Mouse (Mus musculus) kidney, embryonic 15.5 days (tissue): ENCODE data around the gene Draxin. TPM values are rescaled to one million over a fixed set of nuclear protein-coding genes. Genes with fewer than 3 reads are reported as not detected.

Source experiments
- ATAC-seq: fragments of 200-750 bp; cut with Nextera tagmentation; replicated peaks from 2 replicates; pipeline ENCODE4 v1.8.0; 2017; ENCODE audit warnings: moderate TSS enrichment; ENCODE audit not compliant: low FRiP score
- H3K27ac ChIP-seq: fragments of 300-500 bp; sonication (generic); 2 replicates; pipeline ENCODE4 v1.5.1; 2015; ENCODE audit warnings: mild to moderate bottlenecking, inconsistent platforms
- H3K27me3 ChIP-seq: fragments of 300-500 bp; sonication (generic); 2 replicates; pipeline ENCODE4 v1.6.1; 2015; ENCODE audit warnings: inconsistent platforms
- H3K36me3 ChIP-seq: fragments of 300-500 bp; sonication (generic); 2 replicates; pipeline ENCODE4 v1.6.1; 2015; ENCODE audit warnings: inconsistent platforms
- H3K4me1 ChIP-seq: fragments of 300-500 bp; sonication (generic); 2 replicates; pipeline ENCODE4 v1.6.1; 2015; ENCODE audit warnings: inconsistent platforms
- H3K4me2 ChIP-seq: fragments of 300-500 bp; sonication (generic); 2 replicates; pipeline ENCODE4 v1.6.1; 2015; ENCODE audit warnings: moderate library complexity, mild to moderate bottlenecking, inconsistent platforms
- H3K4me3 ChIP-seq: fragments of 300-500 bp; sonication (generic); replicated peaks from 2 replicates; pipeline ENCODE4 v1.5.1; 2015; ENCODE audit warnings: mild to moderate bottlenecking, inconsistent platforms
- H3K9ac ChIP-seq: fragments of 300-500 bp; sonication (generic); 2 replicates; pipeline ENCODE4 v1.6.1; 2015; ENCODE audit warnings: mild to moderate bottlenecking, inconsistent platforms
- H3K9me3 ChIP-seq: fragments of 300-500 bp; sonication (generic); replicated peaks from 2 replicates; pipeline ENCODE4 v1.6.1; 2016; ENCODE audit warnings: inconsistent platforms
- WGBS: fragments of 180-500 bp; shearing (Covaris S2); methylation state at CpG from one replicate; pipeline ENCODE4 v1.1.7; 2015; ENCODE audit warnings: mixed read lengths; 5-methylcytosine and 5-hydroxymethylcytosine counted together
- polyA plus RNA-seq: library from polyadenylated mRNA; unstranded; fragments of >200 nt; fragmentation: Nextera tagmentation; extraction: Ambion mirVana; gene quantifications from 2 replicates; pipeline ENCODE4 v1.2.1, GENCODE M21; 2015

The Draxin gene
- polyA plus RNA-seq, 1 experiment from 2014 or later = 0.62 TPM

DNA sequence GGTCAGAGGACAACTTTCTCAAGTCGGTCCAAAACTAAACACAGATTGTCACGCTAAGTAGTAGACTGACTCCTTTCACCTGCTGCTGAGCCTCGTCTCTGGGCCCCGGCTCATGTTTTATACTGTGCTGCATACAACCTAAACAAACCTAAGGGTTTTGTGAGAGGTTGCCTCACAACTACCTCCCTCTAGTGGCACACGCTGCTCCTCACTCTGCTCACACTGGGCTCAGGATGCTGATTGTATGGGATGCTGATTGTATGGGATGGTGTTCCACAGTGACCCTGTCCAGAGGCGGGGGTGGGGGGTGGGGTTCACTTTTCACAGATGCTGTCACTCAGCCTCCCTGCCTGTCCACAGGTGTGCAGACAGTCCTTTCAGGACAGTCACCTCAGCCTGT is 51.3 kb downstream of the Draxin start:
- H3K27me3 ChIP-seq = no peaks in the 10 kb centered on the region
- no peaks in the 10 kb centered on the region for H3K9me3 ChIP-seq
- H3K4me1 ChIP-seq = peaks cover 25% of the 10 kb centered on the region
- no peak overlapping the region for H3K4me3 ChIP-seq
- no peak overlapping the region for H3K4me2 ChIP-seq
- H3K9ac ChIP-seq = no peak overlapping the region
- H3K27ac ChIP-seq = no peak overlapping the region
- H3K36me3 ChIP-seq = peaks cover 26% of the 10 kb centered on the region
- no peak for ATAC-seq
- 67% methylated on average over 6 of the region's 6 CpGs for WGBS

DNA sequence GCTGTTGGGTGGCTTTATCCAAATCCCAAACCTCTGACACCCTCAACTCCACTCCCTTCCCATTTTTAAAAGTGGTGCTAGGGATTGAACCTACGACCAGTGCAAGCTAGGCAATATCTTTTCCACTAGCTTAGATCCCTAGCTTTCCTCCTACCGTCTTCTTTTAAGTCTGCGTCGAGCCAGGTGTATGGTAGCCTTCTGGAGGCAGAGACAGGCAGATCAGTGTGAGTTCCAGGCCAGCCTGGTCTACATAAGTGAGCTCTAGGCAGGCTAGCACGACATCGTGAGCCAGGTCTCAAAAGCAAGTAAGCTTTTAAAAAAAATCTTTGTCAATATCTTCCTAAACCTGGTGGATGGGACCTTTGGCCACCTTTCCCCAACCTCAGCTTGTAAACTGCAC is 54.6 kb downstream of the Draxin start:
- no peak overlapping the region for H3K27ac ChIP-seq
- no peak overlapping the region for H3K4me2 ChIP-seq
- 88% methylated on average over 6 of the region's 6 CpGs for WGBS
- H3K27me3 ChIP-seq = no peaks in the 10 kb centered on the region
- H3K36me3 ChIP-seq = peaks cover 15% of the 10 kb centered on the region
- H3K4me3 ChIP-seq = no peak overlapping the region
- H3K4me1 ChIP-seq = peaks cover 10% of the 10 kb centered on the region; the same call in 1 of the 2 replicates
- no peaks in the 10 kb centered on the region for H3K9me3 ChIP-seq
- H3K9ac ChIP-seq = no peak overlapping the region
- no peak for ATAC-seq

DNA sequence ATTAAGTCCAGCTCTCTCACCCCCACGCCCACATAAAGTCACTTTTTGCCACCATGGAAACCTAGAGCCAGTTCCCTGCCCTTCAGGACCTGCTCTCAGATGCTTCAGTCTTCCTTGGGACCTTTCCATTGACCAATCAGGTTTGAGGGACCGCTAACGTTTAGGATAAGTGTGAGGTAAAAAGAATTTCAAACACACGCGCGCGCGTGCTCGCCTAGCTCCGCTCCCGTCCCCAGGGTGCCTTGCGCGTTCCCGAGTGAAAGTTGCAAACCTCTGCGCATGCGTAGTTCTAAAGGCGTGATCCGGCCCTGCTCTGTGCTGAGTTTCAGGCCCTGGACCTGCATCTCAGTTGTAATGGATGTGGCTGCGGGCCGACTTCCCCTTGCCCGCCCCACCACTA is 55.2 kb downstream of the Draxin start:
- ATAC-seq = 0 out of 2 replicates have a peak, but pooled peaks have one; percentile 31
- Histone ChIP-seq H3K9me3 (no peaks in the 10 kb centered on the region), H3K4me3 (peak overlapping the region; percentile 38), H3K4me2 (peak overlapping the region; percentile 61), H3K27ac (peak overlapping the region; percentile 9; the same call in 1 of the 2 replicates), H3K27me3 (no peaks in the 10 kb centered on the region), H3K9ac (no peak overlapping the region; the same call in 1 of the 2 replicates), H3K4me1 (peaks cover 15% of the 10 kb centered on the region; the same call in 1 of the 2 replicates), H3K36me3 (peaks cover 9% of the 10 kb centered on the region)
- 39% methylated on average over 21 of the region's 21 CpGs for WGBS

DNA sequence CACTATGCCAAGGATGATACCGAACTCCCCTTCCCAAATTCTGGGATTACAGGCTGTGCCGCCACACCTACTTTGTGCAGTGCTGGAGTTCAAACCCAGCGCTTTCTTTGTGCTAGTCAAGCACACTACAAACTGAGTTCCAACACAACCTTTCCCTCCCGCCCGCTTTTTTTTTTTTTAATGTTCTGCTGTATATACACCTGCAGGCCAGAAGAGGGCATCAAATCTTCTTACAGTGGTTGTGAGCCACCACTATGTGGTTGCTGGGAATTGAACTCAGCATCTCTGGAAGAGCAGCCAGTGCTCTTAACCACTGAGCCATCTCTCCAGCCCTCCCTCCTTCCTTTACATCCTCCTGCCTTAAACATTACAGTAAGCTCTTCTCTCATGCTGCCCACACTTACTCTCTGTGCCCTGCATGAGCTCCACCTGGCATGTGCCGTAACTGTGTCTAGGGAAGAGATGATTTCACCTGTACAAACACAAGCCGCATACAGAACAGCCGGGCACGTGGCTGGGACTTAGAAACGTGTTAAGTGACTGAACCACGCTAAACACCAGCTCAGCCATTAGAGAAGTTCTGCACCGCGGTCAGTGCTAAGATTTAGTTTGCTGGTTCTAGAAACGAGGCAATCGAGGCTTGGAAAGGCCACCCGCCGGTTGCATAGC is 55.8 kb downstream of the Draxin start:
- no peak for ATAC-seq
- no peak overlapping the region for H3K9ac ChIP-seq
- 49% methylated on average over 17 of the region's 17 CpGs for WGBS
- no peaks in the 10 kb centered on the region for H3K27me3 ChIP-seq
- H3K9me3 ChIP-seq = no peaks in the 10 kb centered on the region
- H3K27ac ChIP-seq = peak overlapping the region; percentile 9; the same call in 1 of the 2 replicates
- H3K4me2 ChIP-seq = peak overlapping the region; percentile 61
- peaks cover 3% of the 10 kb centered on the region for H3K36me3 ChIP-seq
- H3K4me3 ChIP-seq = peak overlapping the region; percentile 38
- peaks cover 15% of the 10 kb centered on the region; the same call in 1 of the 2 replicates for H3K4me1 ChIP-seq

DNA sequence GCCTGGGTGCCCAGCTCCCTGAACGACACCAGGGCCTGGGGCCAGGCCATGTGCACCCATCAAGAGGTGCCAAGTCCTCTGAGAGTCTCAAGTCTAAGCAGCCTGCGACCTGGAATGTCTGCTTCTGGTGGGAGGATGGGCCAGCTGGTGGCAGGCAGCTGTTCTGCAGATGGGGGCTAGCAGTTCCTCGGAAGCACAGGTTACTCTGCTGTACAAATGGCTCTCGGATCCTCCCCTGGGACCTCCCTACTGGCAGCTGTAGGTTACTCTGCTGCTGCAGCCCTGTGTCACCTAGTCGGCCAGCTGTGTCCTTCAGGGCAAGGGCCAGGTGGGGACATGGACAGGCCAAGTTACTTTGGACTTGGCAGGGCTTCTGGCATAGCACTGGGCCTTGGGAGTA is 59.0 kb downstream of the Draxin start:
- Histone ChIP-seq H3K36me3 (no peaks in the 10 kb centered on the region), H3K9ac (no peak overlapping the region), H3K9me3 (no peaks in the 10 kb centered on the region), H3K4me2 (no peak overlapping the region), H3K27ac (no peak overlapping the region), H3K4me3 (no peak overlapping the region), H3K4me1 (peaks cover 25% of the 10 kb centered on the region), H3K27me3 (no peaks in the 10 kb centered on the region)
- ATAC-seq = no peak
- 37% methylated on average over 5 of the region's 5 CpGs for WGBS

DNA sequence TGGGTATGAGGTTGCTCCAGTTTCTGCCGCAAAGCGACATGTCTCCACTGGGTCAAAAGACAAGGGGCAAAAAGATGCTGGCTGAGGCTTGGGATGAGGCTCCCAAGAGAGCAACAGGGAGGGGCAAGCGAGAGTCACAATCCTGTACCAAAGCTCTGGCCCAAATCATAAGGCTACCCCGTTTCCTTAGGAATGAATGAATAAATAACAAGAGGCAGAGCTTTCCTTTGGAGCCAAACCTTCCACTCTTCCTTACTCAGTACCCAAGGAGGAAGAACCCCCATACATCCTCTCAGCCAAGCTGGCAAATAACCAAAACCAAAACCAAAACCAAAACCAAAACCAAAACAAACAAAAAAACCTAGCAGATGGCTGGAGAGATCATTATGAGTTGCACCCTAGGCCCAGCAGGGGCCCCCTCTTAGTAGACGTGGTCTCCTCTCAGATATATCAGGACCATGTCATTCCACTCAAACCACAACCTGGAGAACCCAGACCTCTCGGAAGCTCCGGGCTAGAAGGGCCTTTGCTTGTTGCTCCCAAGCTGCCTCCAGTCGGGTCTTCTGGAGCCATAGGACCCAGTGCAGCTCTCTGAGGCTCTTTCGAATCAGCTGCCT is 60.8 kb downstream of the Draxin start:
- ATAC-seq = no peak
- no peaks in the 10 kb centered on the region for H3K36me3 ChIP-seq
- no peaks in the 10 kb centered on the region for H3K27me3 ChIP-seq
- no peaks in the 10 kb centered on the region for H3K9me3 ChIP-seq
- no peak overlapping the region for H3K4me3 ChIP-seq
- WGBS = 86% methylated on average over 9 of the region's 9 CpGs
- peaks cover 33% of the 10 kb centered on the region for H3K4me1 ChIP-seq
- no peak overlapping the region for H3K4me2 ChIP-seq
- H3K27ac ChIP-seq = no peak overlapping the region
- no peak overlapping the region for H3K9ac ChIP-seq

DNA sequence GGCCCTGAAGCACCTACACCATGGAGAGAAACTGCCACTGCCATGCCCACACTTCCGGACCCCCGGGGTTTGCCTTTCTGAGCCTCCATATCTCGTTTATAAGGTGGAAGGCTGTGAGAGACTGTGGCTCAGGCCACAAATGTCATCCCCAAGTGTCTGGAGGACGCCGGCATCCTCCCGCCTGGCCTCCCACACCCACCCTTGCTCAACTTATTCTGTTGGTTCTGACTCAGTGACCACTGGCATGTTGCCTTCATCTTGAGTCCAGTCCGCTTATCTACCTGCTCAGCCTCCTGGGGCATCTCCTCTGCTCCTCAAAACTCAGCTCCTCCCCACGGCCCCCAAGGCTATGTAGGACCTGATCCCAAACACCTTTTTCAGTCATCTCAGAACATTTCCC is 63.2 kb downstream of the Draxin start:
- no peak overlapping the region for H3K4me3 ChIP-seq
- H3K4me1 ChIP-seq = peaks cover 33% of the 10 kb centered on the region
- H3K27ac ChIP-seq = no peak overlapping the region
- H3K9me3 ChIP-seq = no peaks in the 10 kb centered on the region
- H3K36me3 ChIP-seq = no peaks in the 10 kb centered on the region
- no peaks in the 10 kb centered on the region for H3K27me3 ChIP-seq
- WGBS = 77% methylated on average over 8 of the region's 8 CpGs
- ATAC-seq = no peak
- H3K9ac ChIP-seq = no peak overlapping the region
- H3K4me2 ChIP-seq = no peak overlapping the region

DNA sequence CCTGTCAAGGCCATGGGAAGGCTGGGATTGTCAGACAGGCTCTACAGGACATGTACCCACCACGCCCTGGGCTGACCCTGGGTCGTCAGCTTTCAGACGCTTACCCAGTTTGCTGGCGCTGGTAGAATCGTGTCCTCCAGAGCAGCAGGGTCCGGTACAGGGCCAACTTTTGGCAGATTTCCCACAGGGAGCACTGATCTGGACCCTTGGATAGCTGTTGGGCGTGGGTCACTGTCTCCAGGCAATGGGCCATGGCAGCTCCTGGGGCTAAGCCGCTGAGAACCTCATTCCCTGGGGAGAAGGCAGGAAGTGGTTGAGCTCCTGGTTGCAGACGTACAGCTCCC is 64.1 kb downstream of the Draxin start:
- peak; percentile 59 for ATAC-seq
- 36% methylated on average over 9 of the region's 9 CpGs for WGBS

DNA sequence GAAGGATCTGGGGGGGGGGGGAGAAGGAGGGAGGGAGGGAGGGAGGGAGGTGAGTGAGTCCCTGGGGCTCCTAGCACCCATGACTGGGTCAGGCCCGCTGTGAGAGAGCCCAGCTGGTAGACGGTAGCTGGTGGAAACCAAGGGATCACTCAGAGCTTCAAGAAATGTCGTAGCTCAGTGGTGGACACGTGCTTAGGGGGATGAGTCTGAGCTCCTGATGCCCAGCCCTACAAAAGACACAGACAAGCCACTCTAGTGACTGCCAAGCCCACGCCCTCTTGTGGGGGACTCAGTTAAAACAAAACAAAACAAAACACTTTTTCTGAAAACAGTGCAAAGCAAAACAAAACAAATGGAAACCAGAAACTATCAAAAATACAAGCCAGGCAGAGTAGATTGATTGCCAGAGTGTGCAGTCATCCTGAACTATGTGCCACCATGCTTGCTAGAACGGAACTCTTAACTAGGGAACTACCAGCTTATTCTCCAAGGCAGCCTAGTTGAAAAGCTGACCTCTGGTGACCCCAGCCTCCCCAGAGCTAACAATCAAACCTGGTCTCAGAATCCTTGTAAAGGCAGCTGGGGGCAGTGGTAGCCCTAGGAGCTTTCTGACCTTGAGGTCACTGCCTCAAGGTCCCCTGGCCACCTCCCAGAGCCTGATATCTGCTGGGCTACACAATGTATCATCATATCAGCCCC is 64.6 kb downstream of the Draxin start:
- Histone ChIP-seq H3K36me3 (no peaks in the 10 kb centered on the region), H3K9me3 (no peaks in the 10 kb centered on the region), H3K27ac (0 out of 2 replicates have a peak overlapping the region, but pooled peaks have one; percentile 19), H3K4me3 (no peak overlapping the region), H3K4me1 (peaks cover 28% of the 10 kb centered on the region), H3K4me2 (0 out of 2 replicates have a peak overlapping the region, but pooled peaks have one; percentile 5), H3K27me3 (no peaks in the 10 kb centered on the region), H3K9ac (no peak overlapping the region)
- ATAC-seq = peak; percentile 47
- 31% methylated on average over 6 of the region's 6 CpGs for WGBS

More for the DNA sequence above, 64.1 kb downstream of the Draxin start:
- H3K9me3 ChIP-seq = no peaks in the 10 kb centered on the region
- 0 out of 2 replicates have a peak overlapping the region, but pooled peaks have one; percentile 19 for H3K27ac ChIP-seq
- no peaks in the 10 kb centered on the region for H3K27me3 ChIP-seq
- no peak overlapping the region for H3K4me3 ChIP-seq
- peaks cover 28% of the 10 kb centered on the region for H3K4me1 ChIP-seq
- 0 out of 2 replicates have a peak overlapping the region, but pooled peaks have one; percentile 5 for H3K4me2 ChIP-seq
- H3K9ac ChIP-seq = no peak overlapping the region
- no peaks in the 10 kb centered on the region for H3K36me3 ChIP-seq

DNA sequence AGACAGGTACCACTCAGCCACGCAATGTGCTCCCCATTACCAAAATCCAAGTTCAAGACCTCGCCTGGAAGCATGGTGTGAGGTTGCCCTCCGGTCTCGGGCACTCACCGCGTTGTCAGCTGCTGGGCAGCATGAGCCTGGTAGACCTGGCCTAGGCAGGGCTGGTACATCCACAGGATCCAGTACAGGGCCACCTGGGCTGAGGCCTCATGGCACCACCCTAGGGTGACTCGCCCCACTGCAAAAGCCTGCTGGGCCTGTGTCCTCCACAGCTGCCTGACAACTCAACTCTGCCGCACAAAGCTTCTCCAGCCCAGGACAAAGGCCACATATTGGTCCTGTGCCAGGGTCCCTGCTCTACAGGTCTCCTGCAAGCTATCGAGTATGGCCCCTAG is 69.4 kb downstream of the Draxin start:
- H3K4me1 ChIP-seq = peaks cover 18% of the 10 kb centered on the region
- H3K27ac ChIP-seq = no peak overlapping the region
- peaks cover 29% of the 10 kb centered on the region for H3K36me3 ChIP-seq
- no peaks in the 10 kb centered on the region for H3K27me3 ChIP-seq
- H3K4me3 ChIP-seq = no peak overlapping the region
- no peak for ATAC-seq
- WGBS = 84% methylated on average over 9 of the region's 9 CpGs
- no peak overlapping the region for H3K4me2 ChIP-seq
- H3K9ac ChIP-seq = no peak overlapping the region
- H3K9me3 ChIP-seq = no peaks in the 10 kb centered on the region

DNA sequence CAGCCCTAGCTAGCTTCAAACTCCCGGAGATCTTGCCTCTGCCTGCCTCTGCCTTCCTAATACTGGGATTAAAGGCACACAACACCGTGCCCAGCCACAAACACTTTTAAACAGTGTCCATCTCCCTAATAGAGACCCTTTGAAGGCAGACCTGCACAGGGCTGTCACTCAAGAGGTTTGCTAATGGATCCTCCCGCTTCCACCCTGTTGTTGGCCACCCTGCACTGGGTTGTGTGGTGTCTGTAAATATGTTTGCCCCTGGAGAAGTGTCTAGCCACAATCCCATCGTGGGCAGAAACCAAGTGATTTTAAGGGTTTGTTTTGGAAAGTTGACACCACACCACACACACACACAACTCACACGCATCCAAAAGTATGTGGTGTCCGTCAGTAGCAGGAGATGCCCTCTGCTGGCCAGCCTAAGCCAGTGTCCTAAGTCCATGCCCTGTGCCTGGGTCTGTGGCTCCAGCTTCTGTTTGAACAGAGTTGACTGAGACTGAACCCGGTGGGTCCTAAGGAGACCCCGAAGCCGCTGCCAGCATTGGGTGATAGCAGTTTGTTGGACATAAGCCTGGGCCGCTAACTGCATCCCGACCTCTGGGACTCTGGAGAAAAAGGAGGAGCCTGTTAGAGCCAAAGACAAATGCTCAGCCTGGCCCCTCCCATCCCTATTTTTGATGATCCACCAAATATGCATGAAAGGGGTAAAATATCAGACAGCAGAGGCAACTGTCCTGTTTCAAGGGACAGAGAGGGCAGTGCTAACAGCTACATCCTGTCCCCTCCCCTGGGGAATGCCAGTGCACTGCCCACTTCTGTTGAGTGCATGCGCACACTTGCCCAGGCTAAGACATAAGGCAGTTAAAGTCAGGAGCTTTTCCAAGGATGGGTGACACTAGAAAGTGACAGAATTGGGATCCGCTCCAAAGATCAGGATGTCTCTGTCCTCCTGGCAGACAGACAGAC is 70.1 kb downstream of the Draxin start:
- ATAC-seq = peak; percentile 41
- peaks cover 11% of the 10 kb centered on the region for H3K4me1 ChIP-seq
- WGBS = 52% methylated on average over 13 of the region's 13 CpGs
- no peaks in the 10 kb centered on the region for H3K27me3 ChIP-seq
- H3K36me3 ChIP-seq = peaks cover 36% of the 10 kb centered on the region
- no peak overlapping the region for H3K27ac ChIP-seq
- no peak overlapping the region for H3K4me2 ChIP-seq
- no peak overlapping the region for H3K4me3 ChIP-seq
- H3K9me3 ChIP-seq = no peaks in the 10 kb centered on the region
- no peak overlapping the region for H3K9ac ChIP-seq
